Mouse (Mus musculus): ENCODE data around the gene Agtr1a. TPM values are rescaled to one million over a fixed set of nuclear protein-coding genes. Genes with fewer than 3 reads are reported as not detected.

Gene Agtr1a
- polyA plus RNA-seq, 1 experiment from 2014 or later = 1.6 TPM

GRCm38 (mm10) chr13:30345427-30345913 is 9.2 kb downstream of the Agtr1a start:
- H3K36me3 ChIP-seq (ENCODE audit: control insufficient read depth, insufficient read depth, low read length) = no peaks in the 10 kb centered on the region
- no peaks in the 10 kb centered on the region for H3K4me1 ChIP-seq (replicated peaks; ENCODE audit: control insufficient read depth, insufficient read depth)
- H3K27ac ChIP-seq (replicated peaks) = no peak overlapping the region
- H3K4me3 ChIP-seq (ENCODE audit: low read depth, low read length) = no peak overlapping the region
- TF ChIP-seq CTCF (IDR thresholded peaks at IDR 0.05; ENCODE audit: low read depth) (no peak), EP300 (optimal IDR thresholded peaks at IDR 0.05) (no peak)
- no peak for DNase-seq (ENCODE audit: low spot score)
- no peak overlapping the region for H3K4me2 ChIP-seq (replicated peaks; ENCODE audit: low read depth)
- 87% methylated on average over 11 of the region's 11 CpGs for WGBS
- no peaks in the 10 kb centered on the region for H3K27me3 ChIP-seq (ENCODE audit: control insufficient read depth, insufficient read depth, low read length)
- H3K9ac ChIP-seq (ENCODE audit: low read length) = no peak overlapping the region
- ATAC-seq (ENCODE audit: low FRiP score, low TSS enrichment) = no peak
- no peaks in the 10 kb centered on the region for H3K9me3 ChIP-seq (ENCODE audit: control insufficient read depth, low read length)

- Histone ChIP-seq H3K4me3 (ENCODE audit: low read depth, low read length) (no peak overlapping the region), H3K4me2 (replicated peaks; ENCODE audit: low read depth) (no peak overlapping the region), H3K9me3 (ENCODE audit: control insufficient read depth, low read length) (no peaks in the 10 kb centered on the region), H3K27me3 (ENCODE audit: control insufficient read depth, insufficient read depth, low read length) (no peaks in the 10 kb centered on the region), H3K36me3 (ENCODE audit: control insufficient read depth, insufficient read depth, low read length) (no peaks in the 10 kb centered on the region), H3K27ac (replicated peaks) (no peak overlapping the region), H3K9ac (ENCODE audit: low read length) (no peak overlapping the region), H3K4me1 (replicated peaks; ENCODE audit: control insufficient read depth, insufficient read depth) (no peaks in the 10 kb centered on the region)
- no peak for TF ChIP-seq EP300 (optimal IDR thresholded peaks at IDR 0.05)
- no peak for TF ChIP-seq CTCF (IDR thresholded peaks at IDR 0.05; ENCODE audit: low read depth)
- no peak for DNase-seq (ENCODE audit: low spot score)
- ATAC-seq (ENCODE audit: low FRiP score, low TSS enrichment) = no peak
- 65% methylated on average over 4 of the region's 4 CpGs for WGBS
Measured at GRCm38 (mm10) chr13:30346881-30347280, 10.6 kb downstream of the Agtr1a start.

- H3K9ac ChIP-seq (ENCODE audit: low read length) = no peak overlapping the region
- no peaks in the 10 kb centered on the region for H3K27me3 ChIP-seq (ENCODE audit: control insufficient read depth, insufficient read depth, low read length)
- H3K4me2 ChIP-seq (replicated peaks; ENCODE audit: low read depth) = no peak overlapping the region
- H3K36me3 ChIP-seq (ENCODE audit: control insufficient read depth, insufficient read depth, low read length) = no peaks in the 10 kb centered on the region
- no peak overlapping the region for H3K27ac ChIP-seq (replicated peaks)
- TF ChIP-seq CTCF (IDR thresholded peaks at IDR 0.05; ENCODE audit: low read depth) = no peak
- TF ChIP-seq EP300 (optimal IDR thresholded peaks at IDR 0.05) = no peak
- no peak overlapping the region for H3K4me3 ChIP-seq (ENCODE audit: low read depth, low read length)
- no peaks in the 10 kb centered on the region for H3K4me1 ChIP-seq (replicated peaks; ENCODE audit: control insufficient read depth, insufficient read depth)
- no peaks in the 10 kb centered on the region for H3K9me3 ChIP-seq (ENCODE audit: control insufficient read depth, low read length)
- no peak for DNase-seq (ENCODE audit: low spot score)
- no peak for ATAC-seq (ENCODE audit: low FRiP score, low TSS enrichment)
Measured at GRCm38 (mm10) chr13:30348306-30348705, 12.1 kb downstream of the Agtr1a start.

- no peaks in the 10 kb centered on the region for H3K4me1 ChIP-seq (replicated peaks; ENCODE audit: control insufficient read depth, insufficient read depth)
- H3K9me3 ChIP-seq (ENCODE audit: control insufficient read depth, low read length) = no peaks in the 10 kb centered on the region
- ATAC-seq (ENCODE audit: low FRiP score, low TSS enrichment) (no peak), DNase-seq (ENCODE audit: low spot score) (no peak)
- no peak overlapping the region for H3K27ac ChIP-seq (replicated peaks)
- no peak overlapping the region for H3K4me3 ChIP-seq (ENCODE audit: low read depth, low read length)
- TF ChIP-seq CTCF (IDR thresholded peaks at IDR 0.05; ENCODE audit: low read depth) (no peak), EP300 (optimal IDR thresholded peaks at IDR 0.05) (no peak)
- H3K27me3 ChIP-seq (ENCODE audit: control insufficient read depth, insufficient read depth, low read length) = no peaks in the 10 kb centered on the region
- WGBS = 77% methylated on average over 13 of the region's 13 CpGs
- H3K4me2 ChIP-seq (replicated peaks; ENCODE audit: low read depth) = no peak overlapping the region
- no peaks in the 10 kb centered on the region for H3K36me3 ChIP-seq (ENCODE audit: control insufficient read depth, insufficient read depth, low read length)
- H3K9ac ChIP-seq (ENCODE audit: low read length) = no peak overlapping the region
Measured at GRCm38 (mm10) chr13:30351966-30352365, 15.7 kb downstream of the Agtr1a start.

GRCm38 (mm10) chr13:30354991-30355580 is 18.8 kb downstream of the Agtr1a start:
- no peak overlapping the region for H3K9ac ChIP-seq (ENCODE audit: low read length)
- no peak overlapping the region for H3K4me2 ChIP-seq (replicated peaks; ENCODE audit: low read depth)
- 91% methylated on average over 6 of the region's 6 CpGs for WGBS
- TF ChIP-seq EP300 (optimal IDR thresholded peaks at IDR 0.05) (no peak), CTCF (IDR thresholded peaks at IDR 0.05; ENCODE audit: low read depth) (no peak)
- ATAC-seq (ENCODE audit: low FRiP score, low TSS enrichment) (no peak), DNase-seq (ENCODE audit: low spot score) (no peak)
- H3K27ac ChIP-seq (replicated peaks) = no peak overlapping the region
- no peaks in the 10 kb centered on the region for H3K4me1 ChIP-seq (replicated peaks; ENCODE audit: control insufficient read depth, insufficient read depth)
- no peaks in the 10 kb centered on the region for H3K27me3 ChIP-seq (ENCODE audit: control insufficient read depth, insufficient read depth, low read length)
- no peaks in the 10 kb centered on the region for H3K9me3 ChIP-seq (ENCODE audit: control insufficient read depth, low read length)
- H3K36me3 ChIP-seq (ENCODE audit: control insufficient read depth, insufficient read depth, low read length) = no peaks in the 10 kb centered on the region
- H3K4me3 ChIP-seq (ENCODE audit: low read depth, low read length) = no peak overlapping the region

- no peaks in the 10 kb centered on the region for H3K36me3 ChIP-seq (ENCODE audit: control insufficient read depth, insufficient read depth, low read length)
- no peak overlapping the region for H3K9ac ChIP-seq (ENCODE audit: low read length)
- WGBS = 46% methylated on average over 2 of the region's 2 CpGs
- H3K4me3 ChIP-seq (ENCODE audit: low read depth, low read length) = no peak overlapping the region
- H3K9me3 ChIP-seq (ENCODE audit: control insufficient read depth, low read length) = no peaks in the 10 kb centered on the region
- no peak for TF ChIP-seq CTCF (IDR thresholded peaks at IDR 0.05; ENCODE audit: low read depth)
- TF ChIP-seq EP300 (optimal IDR thresholded peaks at IDR 0.05) = no peak
- DNase-seq (ENCODE audit: low spot score) = no peak
- no peak for ATAC-seq (ENCODE audit: low FRiP score, low TSS enrichment)
- H3K4me2 ChIP-seq (replicated peaks; ENCODE audit: low read depth) = no peak overlapping the region
- H3K27ac ChIP-seq (replicated peaks) = no peak overlapping the region
- H3K4me1 ChIP-seq (replicated peaks; ENCODE audit: control insufficient read depth, insufficient read depth) = no peaks in the 10 kb centered on the region
- H3K27me3 ChIP-seq (ENCODE audit: control insufficient read depth, insufficient read depth, low read length) = no peaks in the 10 kb centered on the region
Measured at GRCm38 (mm10) chr13:30355979-30356378, 19.7 kb downstream of the Agtr1a start.

All from stomach, postnatal 0 days (tissue).